Mouse (Mus musculus) gastrocnemius, postnatal 14 days (tissue): ENCODE measurements around the gene Tpp2. TPM values are rescaled to one million over a fixed set of nuclear protein-coding genes. Genes with fewer than 3 reads are reported as not detected.
"Not testable (repeated sequence)": the region's sequence is repeated elsewhere in the genome, so short reads cannot be mapped to it uniquely, and the experiment has no call there.

Experiments used
- DNase-seq: peaks from one replicate; pipeline ENCODE4 v3.0.0; 2021; ENCODE audit warnings: mixed read lengths
- intact Hi-C: fragments of 180-260 bp; cut with DNase I; formaldehyde crosslinking; loops from one replicate; pipeline ENCODE4 v1.15.1; 2025; ENCODE audit warnings: low total_unique reads
- microRNA-seq, 2 experiments: library from miRNA; unstranded; fragments of <30 nt; microRNA quantifications; one replicate each; pipeline ENCODE4 v1.2.0; 2021
- total RNA-seq, 2 experiments: library from RNA; stranded (reverse); gene quantifications; 2 replicates each; pipeline ENCODE4 v1.2.3; 2021

Tpp2 gene
- total RNA-seq, 2 experiments from 2014 or later = 31.5 to 35.0 TPM

GRCm38 (mm10) chr1:43996914-43997589 lies 63.6 kb downstream of the Tpp2 start:
- intact Hi-C loops = no loop called here

GRCm38 (mm10) chr1:44004513-44004912 lies 71.1 kb downstream of the Tpp2 start:
- DNase-seq = no peak
- intact Hi-C loops = no loop called here

More at GRCm38 (mm10) chr1:43996914-43997589, 63.6 kb downstream of the Tpp2 start:
- DNase-seq = no peak

- intact Hi-C loops = no loop called here
- DNase-seq = no peak
These were observed 82.1 kb downstream of the Tpp2 start for GRCm38 (mm10) chr1:44015556-44015955.

GRCm38 (mm10) chr1:44019934-44020333 lies 86.5 kb downstream of the Tpp2 start, which contains the start of gene Mettl21c:
Gene Mettl21c (minus strand): TSS chr1:44020034.
- DNase-seq = no peak
- intact Hi-C loops = no loop called here

GRCm38 (mm10) chr1:44022656-44023055 lies 89.2 kb downstream of the Tpp2 start:
- DNase-seq = peak; percentile 20
- intact Hi-C loops = no loop called here

GRCm38 (mm10) chr1:44027651-44028050 lies 94.2 kb downstream of the Tpp2 start:
- peak; percentile 23 for DNase-seq
- intact Hi-C loops = no loop called here

GRCm38 (mm10) chr1:44032213-44032612 lies 98.8 kb downstream of the Tpp2 start:
- intact Hi-C loops = no loop called here
- DNase-seq = no peak

- DNase-seq = no peak
- intact Hi-C loops = no loop called here
These were observed 99.5 kb downstream of the Tpp2 start for GRCm38 (mm10) chr1:44032948-44033347.

DNA sequence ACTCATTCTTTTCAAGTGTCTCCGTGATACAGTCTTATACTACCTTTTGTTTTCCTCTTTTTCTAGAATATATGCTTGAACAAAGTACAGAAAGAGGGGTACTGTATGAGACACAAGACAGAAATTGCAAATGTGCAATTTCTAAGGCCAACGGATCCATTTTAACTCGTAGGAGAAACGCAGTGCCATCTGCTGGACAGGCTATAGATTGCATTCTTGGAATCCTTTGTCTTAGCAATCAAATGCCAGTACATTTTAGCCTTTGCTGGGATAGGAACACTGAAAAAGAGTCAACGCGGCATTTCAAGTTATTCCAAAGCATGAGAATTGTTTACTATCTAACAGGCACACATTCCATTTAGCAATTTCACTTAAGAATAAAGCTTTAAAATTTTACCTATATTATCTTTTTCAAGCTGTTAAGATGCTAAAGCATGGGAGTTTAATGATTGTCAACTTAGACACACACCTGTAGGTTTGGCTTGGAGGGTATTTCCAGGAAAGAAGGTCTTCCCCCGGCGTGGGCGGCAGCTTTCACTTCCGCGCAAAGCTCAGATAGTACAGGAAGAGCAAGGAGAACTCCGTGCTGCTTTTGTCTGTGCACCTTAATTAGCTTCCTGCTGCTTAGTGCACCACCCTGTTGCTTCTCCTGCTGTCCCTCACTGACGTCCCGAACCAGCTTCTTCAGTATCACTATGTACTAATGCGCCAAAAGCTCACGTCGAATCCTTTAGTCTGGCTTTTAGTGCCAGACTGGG lies 108.5 kb downstream of the Tpp2 start:
- intact Hi-C loops = no loop called here
- peak; percentile 50 for DNase-seq

DNA sequence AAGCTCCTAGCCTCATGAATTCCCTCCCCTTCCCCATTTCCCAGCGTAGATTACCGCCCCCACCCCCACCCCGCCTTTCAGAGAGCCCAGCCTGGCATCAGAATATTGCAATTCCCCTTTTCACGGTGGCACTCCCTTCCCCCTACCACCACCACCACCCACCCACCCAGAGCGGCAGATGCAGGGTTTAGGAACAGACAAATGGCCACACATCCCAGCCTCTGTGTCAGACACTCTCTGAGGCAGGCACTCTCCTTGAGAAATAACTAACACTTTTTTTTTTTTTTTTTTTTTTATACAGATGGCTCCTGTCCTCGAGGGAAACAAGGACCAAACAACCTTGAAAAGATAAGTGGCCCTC lies 109.1 kb downstream of the Tpp2 start:
- no peak for DNase-seq
- intact Hi-C loops = no loop called here

- DNase-seq = not testable (repeated sequence)
- intact Hi-C loops = loop anchor here (5.0 kb wide), 1 partner anchor 148 kb away; no protein-coding TSS in a partner anchor
These were observed 112.2 kb downstream of the Tpp2 start for GRCm38 (mm10) chr1:44045689-44046088.

GRCm38 (mm10) chr1:44046556-44046955 lies 113.1 kb downstream of the Tpp2 start:
- intact Hi-C loops = loop anchor here (5.0 kb wide), 1 partner anchor 149 kb away; no protein-coding TSS in a partner anchor
- DNase-seq = no peak

Small RNA genes within 50 kb of the gene (microRNA-seq; reads per million reads assigned to microRNA genes)
- 0 reads per million in 2 experiments for gene Gm24180

Other genes starting within 250 kb of the Tpp2 start
- gene 1500015O10Rik, start 203.0 kb upstream of the Tpp2 start, total RNA-seq = 10 to 100 TPM; 26.6 to 28.5 TPM
- gene Uxs1, start 105.8 kb upstream of the Tpp2 start, total RNA-seq = 10 to 100 TPM; 11.4 to 15.0 TPM
- 10 to 100 TPM; 53.9 to 62.2 TPM for gene Mettl21c, start 86.4 kb downstream of the Tpp2 start, total RNA-seq
- gene Gm8251, start 128.3 kb downstream of the Tpp2 start, total RNA-seq = not detected
- 1 to 10 TPM; 4.5 to 6.2 TPM for gene Tex30, start 168.8 kb downstream of the Tpp2 start, total RNA-seq
- 1 to 10 TPM; 9.1 to 9.3 TPM for gene Kdelc1, start 185.2 kb downstream of the Tpp2 start, total RNA-seq
- gene Bivm, start 185.3 kb downstream of the Tpp2 start, total RNA-seq = 1 to 10 TPM; 6.8 to 7.0 TPM
- gene Ercc5, start 214.1 kb downstream of the Tpp2 start, total RNA-seq = 10 to 100 TPM in 1 of 2 experiments, 1 to 10 TPM in 1; 9.8 to 16.6 TPM